ENCODE assay signal across 23 mouse cellular contexts in genomic region chr4:9046030-9046429, GRCm38 (mm10).
DNase-seq lines count a peak whose midpoint lies in the region; ATAC-seq and TF ChIP-seq lines count a peak whose summit lies in the region.
"Had no signal": no experiment of that assay in that cellular context is flagged by ENCODE, and none has a peak within 500 bp of the region (broad histone marks: within the 10 kb centered on the region; RNA-seq: fewer than 3 reads in every experiment).

No protein-coding gene starts in this region.

- H3K27ac ChIP-seq in liver, adult 2 months (replicated peaks; ENCODE audit: insufficient read depth, low read depth, low read length) = no peak overlapping the region
- no peak overlapping the region for H3K27ac ChIP-seq in liver, embryonic 12.5 days
- H3K27ac ChIP-seq in left cerebral cortex, adult 2 months = no peak overlapping the region
- H3K27ac ChIP-seq: embryonic facial prominence, embryonic 12.5 days; forebrain, embryonic 15.5 days; heart, embryonic 10.5 days; hindbrain, embryonic 13.5 days; hindbrain, postnatal 0 days had no signal

- no peak for TF ChIP-seq CTCF in liver, adult 2 months (IDR thresholded peaks at IDR 0.05; ENCODE audit: low read depth, low read length)
- no peak for TF ChIP-seq CTCF in left cerebral cortex, adult 2 months (IDR thresholded peaks at IDR 0.05)

- no peaks in the 10 kb centered on the region for H3K4me1 ChIP-seq in liver, adult 2 months (ENCODE audit: control insufficient read depth, insufficient read depth, low read length)
- no peaks in the 10 kb centered on the region for H3K4me1 ChIP-seq in liver, embryonic 12.5 days
- H3K4me1 ChIP-seq: embryonic facial prominence, embryonic 12.5 days; forebrain, embryonic 15.5 days; hindbrain, embryonic 13.5 days had no signal

- no peaks in the 10 kb centered on the region for H3K79me2 ChIP-seq in liver, adult 2 months (ENCODE audit: control insufficient read depth, insufficient read depth, low read length)

- DNase-seq in liver, adult 2 months (ENCODE audit: extremely low read depth, low read depth, low spot score) = peak; percentile 39
- peak; percentile 63 for DNase-seq in cerebellum, adult 11-12 months
- peak; percentile 73 for DNase-seq in cerebellum, adult 9-10 months
- DNase-seq in cerebellum, postnatal 25 days = peak; percentile 38 to 53
- DNase-seq in ovary, postnatal 10 days (ENCODE audit: low spot score) = no peak
- DNase-seq in left cerebral cortex, adult 2 months (ENCODE audit: extremely low spot score in 1 of 2, low spot score in 2 of 2) = no peak
- DNase-seq: adrenal gland, postnatal 14 days; embryo, embryonic 11 days; gastrocnemius, postnatal 36 days; heart, adult 11 months; heart, postnatal 10 days; heart, postnatal 4 days; kidney, adult 18-20 months had no signal

- no peak overlapping the region for H3K4me3 ChIP-seq in liver, adult 2 months (ENCODE audit: insufficient read depth, low read depth, low read length)
- H3K4me3 ChIP-seq in liver, embryonic 12.5 days = no peak overlapping the region
- no peak overlapping the region for H3K4me3 ChIP-seq in left cerebral cortex, adult 2 months
- H3K4me3 ChIP-seq: embryonic facial prominence, embryonic 12.5 days; forebrain, embryonic 15.5 days; heart, embryonic 10.5 days; hindbrain, embryonic 13.5 days had no signal

- no peak overlapping the region for H3K9ac ChIP-seq in liver, adult 2 months (ENCODE audit: low read depth, low read length)
- no peak overlapping the region for H3K9ac ChIP-seq in liver, embryonic 12.5 days
- H3K9ac ChIP-seq: embryonic facial prominence, embryonic 12.5 days; forebrain, embryonic 15.5 days; hindbrain, embryonic 13.5 days had no signal

- no peaks in the 10 kb centered on the region for H3K36me3 ChIP-seq in liver, adult 2 months (ENCODE audit: control insufficient read depth, insufficient read depth, low read length)
- H3K36me3 ChIP-seq in liver, embryonic 12.5 days = no peaks in the 10 kb centered on the region
- H3K36me3 ChIP-seq: embryonic facial prominence, embryonic 12.5 days; forebrain, embryonic 15.5 days; heart, embryonic 10.5 days; hindbrain, embryonic 13.5 days had no signal

- TF ChIP-seq POLR2A in liver, adult 2 months (IDR thresholded peaks at IDR 0.05; ENCODE audit: extremely low read depth, insufficient read depth, low read length) = no peak

- H3K27me3 ChIP-seq in liver, adult 2 months (ENCODE audit: control insufficient read depth, insufficient read depth, low read length) = no peaks in the 10 kb centered on the region
- no peaks in the 10 kb centered on the region for H3K27me3 ChIP-seq in liver, embryonic 12.5 days (replicated peaks)
- H3K27me3 ChIP-seq: CH12.LX; embryonic facial prominence, embryonic 12.5 days; forebrain, embryonic 15.5 days; hindbrain, embryonic 13.5 days; Patski had no signal

- no peaks in the 10 kb centered on the region for H3K9me3 ChIP-seq in liver, embryonic 12.5 days (replicated peaks)
- H3K9me3 ChIP-seq: embryonic facial prominence, embryonic 12.5 days; forebrain, embryonic 15.5 days; heart, embryonic 10.5 days; hindbrain, embryonic 13.5 days had no signal

- no peak for ATAC-seq in liver, embryonic 12.5 days
- ATAC-seq in monocyte, adult 5-6 weeks (replicated peaks; ENCODE audit: insufficient number of reproducible peaks, low FRiP score, low TSS enrichment, poor library complexity, severe bottlenecking) = no peak
- ATAC-seq: activated CD4-positive, CD25-positive, alpha-beta regulatory T cell, adult 4 months; forebrain, embryonic 15.5 days; hindbrain, postnatal 0 days; Patski had no signal

- intact Hi-C loops in left cerebral cortex, adult 2 months (cut with DNase I) = no loop called here

- H3K4me2 ChIP-seq in liver, embryonic 12.5 days = no peak overlapping the region
- H3K4me2 ChIP-seq: embryonic facial prominence, embryonic 12.5 days; forebrain, embryonic 15.5 days; hindbrain, embryonic 13.5 days had no signal

- WGBS in liver, adult 2 months = 73% methylated on average over 4 of the region's 4 CpGs
- WGBS in liver, embryonic 12.5 days (ENCODE audit: insufficient replicate concordance) = 71% methylated on average over 4 of the region's 4 CpGs

Comparison
In these comparisons a context has a peak if more than half of its experiments do, and no peak if none do; other contexts are left out.
1. DNase-seq: peak in liver, adult 2 months (single experiment), cerebellum, adult 11-12 months (single experiment), cerebellum, adult 9-10 months (single experiment) and cerebellum, postnatal 25 days (2 of 2); none in ovary, postnatal 10 days (single experiment) and left cerebral cortex, adult 2 months (0 of 2).